In the genomic region with DNA sequence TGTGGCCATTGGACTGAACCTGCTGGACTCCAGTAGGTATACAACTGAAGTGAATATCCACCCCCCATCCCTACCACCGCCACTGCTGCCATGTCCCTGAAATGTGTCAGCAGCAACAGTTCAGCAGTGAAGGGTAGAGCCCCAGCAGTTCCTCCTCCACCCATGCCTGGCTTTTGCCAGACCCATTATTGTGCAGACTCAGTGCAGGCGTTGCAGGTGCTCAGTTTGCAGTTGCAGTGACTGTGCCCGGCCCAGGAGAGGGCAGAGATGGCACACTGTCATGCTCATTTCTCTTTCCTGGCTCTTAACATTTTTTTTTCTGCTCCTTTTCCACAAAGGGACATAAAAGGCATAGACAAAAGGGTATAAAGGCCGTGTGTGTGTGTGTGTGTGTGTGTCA, we compare ENCODE assay signal across 25 mouse cellular contexts. TPM values are rescaled to one million over a fixed set of nuclear protein-coding genes. Genes with fewer than 3 reads are reported as not detected.
"Had no signal": no experiment of that assay in that cellular context is flagged by ENCODE, and none has a peak within 500 bp of the region (broad histone marks: within the 10 kb centered on the region; RNA-seq: fewer than 3 reads in every experiment).

No protein-coding gene starts in this region.

- ATAC-seq: inflammation-experienced regulatory T-cells, adult 6 months; midbrain, embryonic 13.5 days had no signal

- H3K4me1 ChIP-seq: limb, embryonic 15.5 days; liver, embryonic 15.5 days; midbrain, embryonic 13.5 days; neural tube, embryonic 15.5 days had no signal

- H3K36me3 ChIP-seq: limb, embryonic 15.5 days; liver, embryonic 15.5 days; midbrain, embryonic 13.5 days; neural tube, embryonic 15.5 days had no signal

- H3K9me3 ChIP-seq: limb, embryonic 15.5 days; liver, embryonic 15.5 days; midbrain, embryonic 13.5 days; neural tube, embryonic 15.5 days had no signal

- H3K27me3 ChIP-seq: limb, embryonic 15.5 days; liver, embryonic 15.5 days; midbrain, embryonic 13.5 days; neural tube, embryonic 15.5 days had no signal

- DNase-seq: kidney, adult 18-20 months; kidney, postnatal 14 days; layer of hippocampus, postnatal 36 days; lung, embryonic 14.5 days; lung, postnatal 10 days; lung, postnatal 4 days; right cerebral cortex, postnatal 4 days; spleen, adult 18-20 months; thymus, adult 2 months; thymus, postnatal 25 days had no signal

- H3K27ac ChIP-seq: limb, embryonic 15.5 days; liver, embryonic 15.5 days; midbrain, embryonic 13.5 days; neural tube, embryonic 15.5 days had no signal

- H3K9ac ChIP-seq: limb, embryonic 15.5 days; liver, embryonic 15.5 days; lung, embryonic 14.5 days; midbrain, embryonic 13.5 days; neural tube, embryonic 15.5 days had no signal

- H3K4me3 ChIP-seq: limb, embryonic 15.5 days; liver, embryonic 15.5 days; midbrain, embryonic 13.5 days; myocyte; neural tube, embryonic 15.5 days had no signal

- H3K4me2 ChIP-seq: limb, embryonic 15.5 days; liver, embryonic 15.5 days; lung, embryonic 14.5 days; midbrain, embryonic 13.5 days; neural tube, embryonic 15.5 days had no signal

RNA-seq across cellular contexts. Expression of gene Prdx6b, which starts 18.5 kb away (rescaled TPM):
- total RNA-seq: layer of hippocampus, adult 8-10 months; layer of hippocampus, postnatal 36 days; left cerebral cortex, adult 8-10 months; left cerebral cortex, postnatal 25 days had no signal
- polyA plus RNA-seq: kidney, embryonic 14.5 days; large intestine, adult 2 months; limb, embryonic 11.5 days; limb, embryonic 15.5 days; liver, embryonic 15.5 days; lung, embryonic 14.5 days; midbrain, embryonic 13.5 days; myocyte; neural tube, embryonic 11.5 days; neural tube, embryonic 15.5 days; stomach, embryonic 14.5 days; thymus, adult 2 months; urinary bladder, adult 2 months had no signal
